Mouse (Mus musculus): ENCODE data around the gene Spsb2. TPM values are rescaled to one million over a fixed set of nuclear protein-coding genes. Genes with fewer than 3 reads are reported as not detected.

Spsb2 gene
- polyA plus RNA-seq (2021; fragmentation: Nextera tagmentation) = 3.9 and 5.0 TPM in 2 replicates
- long read RNA-seq, experiment 1, transcript Spsb2-202 (3 exons, 1,219 nt) = major isoform, 5 of 8 reads
- long read RNA-seq, experiment 1, partial matches to known transcripts = 1 of 8 reads
- long read RNA-seq, experiment 1, other reads (novel, unspliced or antisense) = 1 of 8 reads
- long read RNA-seq, experiment 2, partial matches to known transcripts = 1 of 6 reads
- long read RNA-seq, experiment 2, other reads (novel, unspliced or antisense) = 1 of 6 reads

GRCm38 (mm10) chr6:124808358-124809012 lies at the start of gene Spsb2:
TSS of gene Spsb2 (plus strand) at chr6:124808661.

GRCm38 (mm10) chr6:124769101-124769765 lies 39.2 kb upstream of the Spsb2 start, which contains the start of gene Eno2:
TSS of gene Eno2 (minus strand) at chr6:124769673.

GRCm38 (mm10) chr6:124779222-124779983 lies 29.1 kb upstream of the Spsb2 start, which contains the start of gene Lrrc23:
TSS of gene Lrrc23 (minus strand) at chr6:124779727.

GRCm38 (mm10) chr6:124813933-124814332 lies 5.5 kb downstream of the Spsb2 start, which contains the start of gene Tpi1:
TSS of gene Tpi1 (minus strand) at chr6:124814296.

GRCm38 (mm10) chr6:124828868-124829798 lies 20.7 kb downstream of the Spsb2 start, which contains the start of the genes Usp5 and Cdca3:
TSS of gene Usp5 (minus strand) at chr6:124829484.
TSS of gene Cdca3 (plus strand) at chr6:124829547.

GRCm38 (mm10) chr6:124840241-124841167 lies 32.0 kb downstream of the Spsb2 start, which contains the start of gene Gnb3:
TSS of gene Gnb3 (minus strand) at chr6:124840275.

GRCm38 (mm10) chr6:124856916-124857839 lies 48.7 kb downstream of the Spsb2 start, which contains the start of gene P3h3:
TSS of gene P3h3 (minus strand) at chr6:124857752.

Other genes starting within 250 kb of the Spsb2 start
- not detected in 2 replicates for gene C1rb, start 238.4 kb upstream of the Spsb2 start, polyA plus RNA-seq (2021; fragmentation: Nextera tagmentation)
- not detected in 2 replicates for gene C1s2, start 172.6 kb upstream of the Spsb2 start, polyA plus RNA-seq (2021; fragmentation: Nextera tagmentation)
- 14.8 and 15.8 TPM in 2 replicates for gene Lpcat3, start 145.6 kb upstream of the Spsb2 start, polyA plus RNA-seq (2021; fragmentation: Nextera tagmentation)
- 81.8 and 92.0 TPM in 2 replicates for gene Emg1, start 96.5 kb upstream of the Spsb2 start, polyA plus RNA-seq (2021; fragmentation: Nextera tagmentation)
- 143 and 147 TPM in 2 replicates for gene Phb2, start 96.3 kb upstream of the Spsb2 start, polyA plus RNA-seq (2021; fragmentation: Nextera tagmentation)
- gene Ptpn6, start 69.9 kb upstream of the Spsb2 start, polyA plus RNA-seq (2021; fragmentation: Nextera tagmentation) = 3.5 and 5.4 TPM in 2 replicates
- gene Grcc10, start 67.3 kb upstream of the Spsb2 start, polyA plus RNA-seq (2021; fragmentation: Nextera tagmentation) = 1,134 and 1,230 TPM in 2 replicates
- gene Gm45234, start 52.6 kb upstream of the Spsb2 start, polyA plus RNA-seq (2021; fragmentation: Nextera tagmentation) = not detected in 2 replicates
- gene Atn1, start 52.1 kb upstream of the Spsb2 start, polyA plus RNA-seq (2021; fragmentation: Nextera tagmentation) = 12.8 and 30.3 TPM in 2 replicates
- 524 and 939 TPM in 2 replicates for gene Eno2, start 39.0 kb upstream of the Spsb2 start, polyA plus RNA-seq (2021; fragmentation: Nextera tagmentation)
- gene Lrrc23, start 28.9 kb upstream of the Spsb2 start, polyA plus RNA-seq (2021; fragmentation: Nextera tagmentation) = 0.85 and 2.2 TPM in 2 replicates
- 1,295 and 1,347 TPM in 2 replicates for gene Tpi1, start 5.6 kb downstream of the Spsb2 start, polyA plus RNA-seq (2021; fragmentation: Nextera tagmentation)
- gene Usp5, start 20.8 kb downstream of the Spsb2 start, polyA plus RNA-seq (2021; fragmentation: Nextera tagmentation) = 82.3 and 115 TPM in 2 replicates
- 0.65 and 0.78 TPM in 2 replicates for gene Cdca3, start 20.9 kb downstream of the Spsb2 start, polyA plus RNA-seq (2021; fragmentation: Nextera tagmentation)
- not detected in 2 replicates for gene Gnb3, start 31.6 kb downstream of the Spsb2 start, polyA plus RNA-seq (2021; fragmentation: Nextera tagmentation)
- gene P3h3, start 49.1 kb downstream of the Spsb2 start, polyA plus RNA-seq (2021; fragmentation: Nextera tagmentation) = 0.99 and 5.6 TPM in 2 replicates
- gene Gpr162, start 55.3 kb downstream of the Spsb2 start, polyA plus RNA-seq (2021; fragmentation: Nextera tagmentation) = 0.87 and 14.7 TPM in 2 replicates
- gene Cd4, start 79.6 kb downstream of the Spsb2 start, polyA plus RNA-seq (2021; fragmentation: Nextera tagmentation) = 5.7 and 6.2 TPM in 2 replicates
- 7.3 and 8.8 TPM in 2 replicates for gene Lag3, start 103.0 kb downstream of the Spsb2 start, polyA plus RNA-seq (2021; fragmentation: Nextera tagmentation)
- gene Ptms, start 111.4 kb downstream of the Spsb2 start, polyA plus RNA-seq (2021; fragmentation: Nextera tagmentation) = 367 and 833 TPM in 2 replicates
- gene Mlf2, start 122.7 kb downstream of the Spsb2 start, polyA plus RNA-seq (2021; fragmentation: Nextera tagmentation) = 569 and 770 TPM in 2 replicates
- gene Cops7a, start 156.9 kb downstream of the Spsb2 start, polyA plus RNA-seq (2021; fragmentation: Nextera tagmentation) = 254 TPM in 2 replicates
- 42.6 and 156 TPM in 2 replicates for gene Pianp, start 188.0 kb downstream of the Spsb2 start, polyA plus RNA-seq (2021; fragmentation: Nextera tagmentation)
- gene Zfp384, start 200.5 kb downstream of the Spsb2 start, polyA plus RNA-seq (2021; fragmentation: Nextera tagmentation) = 4.7 and 11.8 TPM in 2 replicates
- 61.4 and 67.8 TPM in 2 replicates for gene Ing4, start 231.1 kb downstream of the Spsb2 start, polyA plus RNA-seq (2021; fragmentation: Nextera tagmentation)
- 1.3 and 2.3 TPM in 2 replicates for gene Acrbp, start 241.0 kb downstream of the Spsb2 start, polyA plus RNA-seq (2021; fragmentation: Nextera tagmentation)